ENCODE assay signal across 21 mouse cellular contexts in the genomic region with DNA sequence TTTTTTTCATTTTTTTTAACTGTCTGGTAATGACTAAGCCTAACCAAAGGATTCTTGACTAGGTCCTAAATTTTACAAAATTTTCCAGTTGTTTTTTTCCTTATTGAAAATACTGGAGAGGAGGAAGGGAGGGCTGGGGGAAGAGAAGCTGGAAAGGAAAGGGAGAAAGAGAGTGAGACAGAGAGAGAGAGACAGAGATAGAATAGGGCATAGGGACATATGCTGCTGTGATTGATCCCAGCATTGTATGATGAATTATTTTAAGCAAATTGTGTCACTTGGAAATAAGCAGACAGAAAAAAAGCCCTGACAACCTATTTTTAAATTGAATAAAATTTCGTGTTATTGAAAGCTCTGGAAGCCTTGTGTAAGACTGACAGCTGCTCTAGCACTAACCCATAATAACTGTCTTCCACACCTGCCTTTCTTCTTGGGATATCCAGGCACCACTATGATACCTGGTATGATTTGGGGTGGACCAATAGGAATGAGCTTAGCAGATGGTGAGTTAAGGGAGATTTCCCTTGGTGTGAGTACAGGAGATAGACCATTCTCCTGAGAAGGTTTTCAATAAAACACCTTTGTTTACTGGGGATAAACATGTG.
"Had no signal": no experiment of that assay in that cellular context is flagged by ENCODE, and none has a peak within 500 bp of the region (broad histone marks: within the 10 kb centered on the region; RNA-seq: fewer than 3 reads in every experiment).

No protein-coding gene starts in this region.

- ATAC-seq: intestine, embryonic 16.5 days; liver, embryonic 12.5 days had no signal

- H3K4me1 ChIP-seq: limb, embryonic 10.5 days; limb, embryonic 13.5 days; liver, embryonic 12.5 days; liver, embryonic 15.5 days; lung, embryonic 15.5 days; megakaryocyte, embryonic 14.5 days; midbrain, embryonic 15.5 days had no signal

- H3K27me3 ChIP-seq: limb, embryonic 13.5 days; liver, embryonic 12.5 days; liver, embryonic 15.5 days; lung, embryonic 15.5 days; megakaryocyte, embryonic 14.5 days; midbrain, embryonic 15.5 days; neural tube, embryonic 13.5 days had no signal

- H3K27ac ChIP-seq: limb, embryonic 10.5 days; limb, embryonic 13.5 days; liver, embryonic 12.5 days; liver, embryonic 15.5 days; lung, embryonic 15.5 days; midbrain, embryonic 15.5 days; neural tube, embryonic 13.5 days had no signal

- H3K9ac ChIP-seq: limb, embryonic 13.5 days; liver, embryonic 12.5 days; liver, embryonic 15.5 days; lung, embryonic 15.5 days; midbrain, embryonic 15.5 days; neural tube, embryonic 13.5 days had no signal

- H3K4me2 ChIP-seq: limb, embryonic 13.5 days; liver, embryonic 12.5 days; liver, embryonic 15.5 days; lung, embryonic 15.5 days; midbrain, embryonic 15.5 days; neural tube, embryonic 13.5 days had no signal

- H3K4me3 ChIP-seq: limb, embryonic 10.5 days; limb, embryonic 13.5 days; liver, embryonic 12.5 days; liver, embryonic 15.5 days; lung, embryonic 15.5 days; megakaryocyte, embryonic 14.5 days; midbrain, embryonic 15.5 days; myocyte; neural tube, embryonic 13.5 days had no signal

- H3K9me3 ChIP-seq: limb, embryonic 10.5 days; limb, embryonic 13.5 days; liver, embryonic 12.5 days; liver, embryonic 15.5 days; lung, embryonic 15.5 days; megakaryocyte, embryonic 14.5 days; midbrain, embryonic 15.5 days; neural tube, embryonic 13.5 days had no signal

- H3K36me3 ChIP-seq: limb, embryonic 10.5 days; limb, embryonic 13.5 days; liver, embryonic 12.5 days; liver, embryonic 15.5 days; lung, embryonic 15.5 days; midbrain, embryonic 15.5 days; neural tube, embryonic 13.5 days had no signal

- DNase-seq: kidney, adult 18-20 months; kidney, adult 9 months; kidney, postnatal 14 days; kidney, postnatal 4 days; layer of hippocampus, postnatal 36 days; liver; lung, adult 18-20 months; lung, postnatal 10 days; lung, postnatal 36 days; thymus, adult 18-20 months; thymus, postnatal 36 days had no signal
